Mouse (Mus musculus): ENCODE data around the gene Shisa8. TPM values are rescaled to one million over a fixed set of nuclear protein-coding genes. Genes with fewer than 3 reads are reported as not detected.

Shisa8 gene
- total and polyA plus RNA-seq, 2 experiments from 2014 or later: 2.7 to 6.3 TPM

DNA sequence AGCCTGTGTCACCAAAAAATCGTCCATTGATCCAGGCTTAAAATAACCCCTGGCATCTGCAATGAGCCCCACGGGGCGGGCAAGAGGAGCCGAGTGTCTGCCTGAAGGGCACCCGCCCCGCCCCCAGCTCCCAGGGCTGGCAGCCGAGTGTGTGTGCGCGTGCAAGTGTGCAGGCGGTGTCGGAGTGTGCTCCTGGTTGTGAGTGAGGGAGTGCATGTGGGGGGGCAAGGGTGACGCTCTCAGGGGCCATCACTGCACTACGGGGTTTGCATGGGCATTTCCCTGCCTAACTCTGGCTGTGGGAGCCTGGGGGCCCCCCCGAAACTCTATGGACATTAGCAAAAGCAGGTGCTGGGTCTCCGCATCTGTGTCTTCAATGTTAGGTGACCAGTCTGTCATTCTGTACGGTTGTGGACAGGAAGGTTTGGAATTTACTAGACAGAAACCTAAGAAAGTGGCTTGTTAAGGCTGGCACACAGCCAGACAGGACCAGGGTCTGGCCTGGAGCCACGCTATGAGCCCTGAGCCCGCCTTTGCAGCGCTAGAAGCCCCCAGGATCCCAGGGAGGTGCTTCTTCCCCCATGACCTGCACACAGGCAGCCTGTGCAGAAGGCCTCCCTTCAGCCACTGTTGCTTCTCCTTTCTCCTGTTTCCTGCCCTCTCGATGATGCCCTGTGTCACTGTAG, 3.7 kb upstream of the Shisa8 start:
- DNase-seq (no peak), ATAC-seq (no peak)
- H3K4me3 ChIP-seq (ENCODE audit: low read depth, low read length): no peak overlapping the region
- no peaks in the 10 kb centered on the region for H3K36me3 ChIP-seq (ENCODE audit: insufficient read depth)
- no peaks in the 10 kb centered on the region for H3K9me3 ChIP-seq (ENCODE audit: low read length)
- H3K9ac ChIP-seq: no peak overlapping the region
- WGBS: 35% methylated on average over 20 of the region's 20 CpGs
- H3K4me2 ChIP-seq (ENCODE audit: low read depth): no peak overlapping the region
- peaks cover 23% of the 10 kb centered on the region for H3K27me3 ChIP-seq (ENCODE audit: insufficient read depth, low read length)
- peaks cover 3% of the 10 kb centered on the region; the same call in 1 of the 2 replicates for H3K4me1 ChIP-seq (ENCODE audit: insufficient read depth)
- no peak for TF ChIP-seq CTCF (IDR thresholded peaks at IDR 0.05; ENCODE audit: low read depth)
- H3K27ac ChIP-seq (ENCODE audit: low read depth, low read length): no peak overlapping the region

DNA sequence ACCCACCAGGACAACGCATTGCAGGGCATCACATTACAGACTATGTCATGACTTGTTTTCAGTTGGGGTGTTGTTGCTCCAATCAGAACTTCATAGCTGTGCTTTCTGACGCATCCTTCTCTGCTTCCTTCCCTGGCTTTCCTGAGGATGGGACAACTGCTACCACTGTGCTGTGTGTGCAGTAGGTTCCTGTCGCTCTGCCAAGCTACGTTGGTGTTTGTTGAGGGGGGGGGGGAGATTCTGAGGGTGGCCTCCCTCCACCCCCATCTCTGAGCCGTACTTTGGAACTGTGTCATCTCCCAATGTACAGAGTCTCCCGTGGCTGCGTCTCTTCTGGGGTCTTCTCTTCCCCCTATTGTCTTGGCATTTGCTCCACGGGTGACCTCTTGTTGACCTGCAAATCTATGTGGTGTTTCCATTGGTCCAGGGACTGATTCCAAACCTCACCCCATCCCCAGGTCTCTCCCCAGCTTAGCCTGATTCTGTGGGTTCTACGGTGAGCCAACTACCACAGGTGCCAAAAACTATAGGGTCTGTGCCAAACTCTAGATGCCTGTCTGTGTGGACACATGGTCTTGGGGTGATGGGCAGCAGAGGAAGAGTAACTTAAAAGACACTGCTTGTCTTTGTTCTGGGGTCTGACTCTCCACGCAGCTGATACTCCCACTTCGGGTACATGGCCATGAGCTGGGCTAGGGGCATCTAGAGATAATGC, 2.9 kb upstream of the Shisa8 start:
- ATAC-seq (no peak), DNase-seq (no peak)
- TF ChIP-seq CTCF (IDR thresholded peaks at IDR 0.05; ENCODE audit: low read depth): no peak
- Histone ChIP-seq H3K9me3 (ENCODE audit: low read length) (no peaks in the 10 kb centered on the region), H3K4me2 (ENCODE audit: low read depth) (no peak overlapping the region), H3K27ac (ENCODE audit: low read depth, low read length) (no peak overlapping the region), H3K27me3 (ENCODE audit: insufficient read depth, low read length) (peaks cover 31% of the 10 kb centered on the region), H3K9ac (no peak overlapping the region), H3K36me3 (ENCODE audit: insufficient read depth) (no peaks in the 10 kb centered on the region), H3K4me3 (ENCODE audit: low read depth, low read length) (no peak overlapping the region), H3K4me1 (ENCODE audit: insufficient read depth) (peaks cover 3% of the 10 kb centered on the region; the same call in 1 of the 2 replicates)
- WGBS: 23% methylated on average over 11 of the region's 11 CpGs

DNA sequence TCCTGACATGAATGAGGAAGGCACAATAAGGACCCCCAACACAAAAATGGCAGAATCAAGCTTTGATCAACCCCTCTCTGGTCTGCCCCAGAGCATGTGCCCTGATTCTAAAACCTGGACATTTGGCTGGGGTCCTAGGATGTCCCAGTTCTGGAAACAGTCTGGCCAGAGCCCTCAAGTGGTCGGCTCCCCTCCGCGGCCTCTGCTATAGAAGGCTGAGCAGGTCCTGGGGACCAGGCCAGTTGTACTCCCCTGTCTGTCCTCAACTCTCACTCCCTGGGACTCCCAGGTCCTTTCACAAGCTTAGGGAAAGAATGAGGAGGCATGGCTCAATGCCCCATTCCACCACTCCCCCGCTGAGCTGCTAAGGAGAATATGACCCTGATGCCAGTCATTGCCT, 607 bp upstream of the Shisa8 start:
- Histone ChIP-seq H3K4me2 (ENCODE audit: low read depth) (no peak overlapping the region), H3K27me3 (ENCODE audit: insufficient read depth, low read length) (peaks cover 36% of the 10 kb centered on the region), H3K9ac (no peak overlapping the region), H3K4me3 (ENCODE audit: low read depth, low read length) (no peak overlapping the region), H3K4me1 (ENCODE audit: insufficient read depth) (peaks cover 3% of the 10 kb centered on the region; the same call in 1 of the 2 replicates), H3K27ac (ENCODE audit: low read depth, low read length) (no peak overlapping the region), H3K9me3 (ENCODE audit: low read length) (no peaks in the 10 kb centered on the region), H3K36me3 (ENCODE audit: insufficient read depth) (no peaks in the 10 kb centered on the region)
- no peak for TF ChIP-seq CTCF (IDR thresholded peaks at IDR 0.05; ENCODE audit: low read depth)
- 14% methylated on average over 4 of the region's 4 CpGs for WGBS
- DNase-seq (no peak), ATAC-seq (no peak)

DNA sequence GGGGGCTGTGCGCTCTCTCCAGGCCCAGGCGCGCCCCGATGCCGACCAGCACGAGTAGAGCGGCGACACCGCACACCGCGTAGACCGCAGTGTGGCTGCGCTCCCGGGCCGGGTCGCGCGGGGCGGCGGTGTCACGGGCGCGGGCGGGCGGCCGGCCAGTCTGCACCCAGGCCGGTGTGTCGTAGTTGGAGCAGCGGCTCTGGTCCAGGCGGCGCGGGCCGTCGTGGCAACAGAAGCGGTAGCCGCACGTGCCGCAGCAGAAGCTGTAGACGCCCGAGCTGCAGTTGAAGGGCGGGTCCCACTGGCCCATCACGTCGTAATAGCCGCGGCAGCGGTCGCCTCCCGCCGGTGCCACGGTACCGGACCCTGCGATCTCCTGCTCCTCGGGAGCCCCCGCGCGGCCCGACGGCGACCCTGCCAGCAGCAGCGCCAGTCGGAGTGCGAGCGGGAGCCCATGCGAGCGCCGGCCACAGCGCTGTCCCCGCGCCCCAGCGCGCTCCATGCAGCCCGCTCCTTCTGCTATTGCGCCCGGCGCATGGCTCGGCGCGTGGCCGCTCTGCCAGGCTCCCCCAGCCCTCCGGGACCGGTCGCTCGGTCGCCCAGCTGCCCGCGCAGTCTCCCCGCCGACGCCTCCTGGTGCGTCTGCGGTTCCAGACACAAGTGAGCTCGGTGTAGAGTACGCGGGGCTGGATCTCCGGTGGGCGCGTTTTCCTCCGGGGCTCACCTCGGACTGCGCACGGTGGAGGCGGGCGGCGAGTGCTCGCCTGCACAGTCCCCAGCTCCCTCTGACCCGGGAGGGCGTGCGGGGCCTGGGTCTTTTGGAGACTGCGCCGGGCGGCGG, 484 bp downstream of the Shisa8 start:
- Histone ChIP-seq H3K9ac (peak overlapping the region; percentile 37; the same call in 1 of the 2 replicates), H3K4me3 (ENCODE audit: low read depth, low read length) (peak overlapping the region; percentile 42), H3K4me2 (ENCODE audit: low read depth) (peak overlapping the region; percentile 72), H3K9me3 (ENCODE audit: low read length) (no peaks in the 10 kb centered on the region), H3K27ac (ENCODE audit: low read depth, low read length) (no peak overlapping the region), H3K36me3 (ENCODE audit: insufficient read depth) (no peaks in the 10 kb centered on the region), H3K4me1 (ENCODE audit: insufficient read depth) (peaks cover 3% of the 10 kb centered on the region; the same call in 1 of the 2 replicates), H3K27me3 (ENCODE audit: insufficient read depth, low read length) (peaks cover 36% of the 10 kb centered on the region)
- WGBS: 1% methylated on average over 109 of the region's 112 CpGs
- ATAC-seq (peak; percentile 73), DNase-seq (no peak)
- no peak for TF ChIP-seq CTCF (IDR thresholded peaks at IDR 0.05; ENCODE audit: low read depth)

DNA sequence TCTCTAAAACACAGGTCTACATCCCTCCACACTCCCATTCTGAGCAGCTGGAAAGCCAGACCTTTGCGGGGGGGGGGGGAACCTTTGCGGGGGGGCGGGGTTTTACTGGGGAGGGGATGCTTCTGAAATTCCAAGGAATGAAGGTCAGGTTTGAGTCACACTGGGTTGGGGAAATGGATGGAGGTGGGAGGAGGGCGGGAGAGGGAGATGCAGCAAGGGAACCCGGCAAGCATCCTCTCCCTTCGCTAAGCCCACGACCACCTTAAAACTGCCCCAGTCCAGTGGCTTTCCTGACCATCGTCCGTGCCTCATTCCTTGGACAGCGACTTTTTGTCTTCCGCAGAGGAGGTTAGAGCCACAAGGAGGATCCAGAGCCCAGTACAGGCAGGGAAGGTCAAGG, 1.3 kb downstream of the Shisa8 start:
- H3K9ac ChIP-seq: no peak overlapping the region
- TF ChIP-seq CTCF (IDR thresholded peaks at IDR 0.05; ENCODE audit: low read depth): no peak
- DNase-seq (no peak), ATAC-seq (no peak)
- H3K9me3 ChIP-seq (ENCODE audit: low read length): no peaks in the 10 kb centered on the region
- H3K36me3 ChIP-seq (ENCODE audit: insufficient read depth): 0 out of 2 replicates have a peak, but pooled peaks cover under 1% of the 10 kb centered on the region
- H3K27ac ChIP-seq (ENCODE audit: low read depth, low read length): no peak overlapping the region
- peaks cover 3% of the 10 kb centered on the region; the same call in 1 of the 2 replicates for H3K4me1 ChIP-seq (ENCODE audit: insufficient read depth)
- H3K4me2 ChIP-seq (ENCODE audit: low read depth): peak overlapping the region; percentile 72; the same call in 1 of the 2 replicates
- peak overlapping the region; percentile 42 for H3K4me3 ChIP-seq (ENCODE audit: low read depth, low read length)
- WGBS: 4% methylated on average over 11 of the region's 11 CpGs
- H3K27me3 ChIP-seq (ENCODE audit: insufficient read depth, low read length): peaks cover 41% of the 10 kb centered on the region

DNA sequence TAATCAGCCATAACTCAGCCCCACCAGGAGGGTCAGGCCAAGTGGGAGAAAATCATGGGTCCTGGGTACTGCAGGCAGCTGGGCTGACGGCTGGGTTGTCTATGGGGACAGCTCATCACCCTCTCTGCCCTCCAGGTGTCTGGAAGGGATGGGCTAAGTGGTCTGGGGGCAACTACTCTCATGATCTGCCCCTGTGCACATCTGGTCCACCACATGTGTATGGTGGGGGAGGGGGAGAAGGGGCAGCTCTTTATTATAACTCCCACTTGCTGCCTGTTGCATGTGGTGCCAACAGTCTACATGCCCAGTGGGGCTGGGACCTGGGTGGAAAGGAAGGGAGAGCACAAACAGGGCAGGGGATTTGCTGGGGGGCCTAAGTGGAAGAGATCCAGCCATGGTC, 1.8 kb downstream of the Shisa8 start:
- Histone ChIP-seq H3K9me3 (ENCODE audit: low read length) (no peaks in the 10 kb centered on the region), H3K27ac (ENCODE audit: low read depth, low read length) (no peak overlapping the region), H3K9ac (no peak overlapping the region), H3K4me2 (ENCODE audit: low read depth) (no peak overlapping the region), H3K4me3 (ENCODE audit: low read depth, low read length) (no peak overlapping the region), H3K4me1 (ENCODE audit: insufficient read depth) (0 out of 2 replicates have a peak, but pooled peaks cover 3% of the 10 kb centered on the region), H3K27me3 (ENCODE audit: insufficient read depth, low read length) (peaks cover 42% of the 10 kb centered on the region), H3K36me3 (ENCODE audit: insufficient read depth) (peaks cover 5% of the 10 kb centered on the region)
- DNase-seq (no peak), ATAC-seq (no peak)
- no peak for TF ChIP-seq CTCF (IDR thresholded peaks at IDR 0.05; ENCODE audit: low read depth)
- WGBS: 45% methylated on average over 1 of the region's 1 CpGs
